Comparison of ENCODE assay signal across 18 mouse cellular contexts in genomic region chr11:95027850-95028470, GRCm38 (mm10). TPM values are rescaled to one million over a fixed set of nuclear protein-coding genes. Genes with fewer than 3 reads are reported as not detected.
DNase-seq lines count a peak whose midpoint lies in the region; ATAC-seq and TF ChIP-seq lines count a peak whose summit lies in the region.
"Had no signal": no experiment of that assay in that cellular context is flagged by ENCODE, and none has a peak within 500 bp of the region (broad histone marks: within the 10 kb centered on the region; RNA-seq: fewer than 3 reads in every experiment).

No protein-coding gene starts in this region.

- H3K9me3 ChIP-seq in midbrain, embryonic 13.5 days, result no peaks in the 10 kb centered on the region
- no peaks in the 10 kb centered on the region for H3K9me3 ChIP-seq in midbrain, embryonic 15.5 days
- no peaks in the 10 kb centered on the region for H3K9me3 ChIP-seq in forebrain, postnatal 0 days (ENCODE audit: low read length)
- no peaks in the 10 kb centered on the region for H3K9me3 ChIP-seq in neural tube, embryonic 14.5 days (ENCODE audit: control insufficient read depth, low read length)

- peaks cover 21% of the 10 kb centered on the region for H3K4me1 ChIP-seq in midbrain, embryonic 13.5 days (replicated peaks)
- H3K4me1 ChIP-seq in midbrain, embryonic 15.5 days, result no peaks in the 10 kb centered on the region; the same call in 1 of the 2 replicates
- H3K4me1 ChIP-seq in forebrain, postnatal 0 days (ENCODE audit: insufficient read depth), result no peaks in the 10 kb centered on the region
- no peaks in the 10 kb centered on the region for H3K4me1 ChIP-seq in neural tube, embryonic 14.5 days (ENCODE audit: control insufficient read depth, insufficient read depth, low read length)

- 41% methylated on average over 13 of the region's 13 CpGs for WGBS in midbrain, embryonic 13.5 days
- WGBS in midbrain, embryonic 15.5 days, result 35% methylated on average over 13 of the region's 13 CpGs
- WGBS in forebrain, postnatal 0 days, result 37% methylated on average over 13 of the region's 13 CpGs
- 17% methylated on average over 13 of the region's 13 CpGs for WGBS in neural tube, embryonic 14.5 days

- intact Hi-C loops in left cerebral cortex, postnatal 10 days (cut with DNase I), result no loop called here

- ATAC-seq in cerebellum, adult (ENCODE audit: insufficient number of reproducible peaks, low FRiP score, low TSS enrichment), result no peak
- ATAC-seq in midbrain, embryonic 13.5 days, result no peak
- ATAC-seq in midbrain, embryonic 15.5 days (replicated peaks), result no peak
- ATAC-seq in forebrain, postnatal 0 days, result peak; percentile 12; the same call in 1 of the 2 replicates
- no peak for ATAC-seq in neural tube, embryonic 14.5 days (ENCODE audit: low read depth)
- ATAC-seq: liver, postnatal 0 days had no signal

- H3K4me3 ChIP-seq in midbrain, embryonic 13.5 days (replicated peaks), result no peak overlapping the region
- H3K4me3 ChIP-seq in midbrain, embryonic 15.5 days, result no peak overlapping the region
- H3K4me3 ChIP-seq in forebrain, postnatal 0 days (ENCODE audit: low read depth, low read length), result no peak overlapping the region
- H3K4me3 ChIP-seq in neural tube, embryonic 14.5 days (ENCODE audit: low read depth, low read length), result no peak overlapping the region

- peak overlapping the region; percentile 30 for H3K27ac ChIP-seq in midbrain, embryonic 13.5 days
- no peak overlapping the region for H3K27ac ChIP-seq in midbrain, embryonic 15.5 days
- H3K27ac ChIP-seq in forebrain, postnatal 0 days (ENCODE audit: low read depth, low read length), result no peak overlapping the region
- H3K27ac ChIP-seq in neural tube, embryonic 14.5 days (ENCODE audit: low read depth, low read length), result no peak overlapping the region

- DNase-seq in cerebellum, postnatal 10 days, result peak; percentile 65 to 71
- DNase-seq in forebrain, postnatal 0 days, result no peak
- DNase-seq in left cerebral cortex, postnatal 10 days (ENCODE audit: extremely low spot score in 1 of 2, low spot score in 2 of 2), result no peak
- no peak for DNase-seq in lung, adult 18-20 months
- DNase-seq: adrenal gland, postnatal 10 days; gastrocnemius, postnatal 14 days; heart, postnatal 14 days; kidney, adult 11 months; kidney, postnatal 14 days; liver, postnatal 0 days; lung, postnatal 4 days; right cerebral cortex, postnatal 14 days; thymus, postnatal 4 days had no signal

- peaks cover 34% of the 10 kb centered on the region for H3K36me3 ChIP-seq in midbrain, embryonic 13.5 days
- peaks cover 25% of the 10 kb centered on the region for H3K36me3 ChIP-seq in midbrain, embryonic 15.5 days (replicated peaks)
- H3K36me3 ChIP-seq in forebrain, postnatal 0 days (ENCODE audit: insufficient read depth), result peaks cover 30% of the 10 kb centered on the region
- H3K36me3 ChIP-seq in neural tube, embryonic 14.5 days (ENCODE audit: control insufficient read depth, insufficient read depth, low read length), result peaks cover 25% of the 10 kb centered on the region

- no peak overlapping the region for H3K4me2 ChIP-seq in midbrain, embryonic 13.5 days (replicated peaks)
- H3K4me2 ChIP-seq in midbrain, embryonic 15.5 days, result no peak overlapping the region
- no peak overlapping the region for H3K4me2 ChIP-seq in forebrain, postnatal 0 days (ENCODE audit: low read depth)
- H3K4me2 ChIP-seq in neural tube, embryonic 14.5 days (ENCODE audit: low read depth, low read length), result no peak overlapping the region

- H3K9ac ChIP-seq in midbrain, embryonic 13.5 days (replicated peaks), result no peak overlapping the region; the same call in 1 of the 2 replicates
- H3K9ac ChIP-seq in midbrain, embryonic 15.5 days, result no peak overlapping the region
- no peak overlapping the region for H3K9ac ChIP-seq in forebrain, postnatal 0 days
- 0 out of 2 replicates have a peak overlapping the region, but pooled peaks have one; percentile 21 for H3K9ac ChIP-seq in neural tube, embryonic 14.5 days (replicated peaks; ENCODE audit: low read depth, low read length)
- H3K9ac ChIP-seq: liver, postnatal 0 days had no signal

- TF ChIP-seq CTCF in forebrain, postnatal 0 days (IDR thresholded peaks at IDR 0.05; ENCODE audit: low read depth), result no peak

- no peaks in the 10 kb centered on the region for H3K27me3 ChIP-seq in midbrain, embryonic 13.5 days
- H3K27me3 ChIP-seq in midbrain, embryonic 15.5 days (replicated peaks), result no peaks in the 10 kb centered on the region
- no peaks in the 10 kb centered on the region for H3K27me3 ChIP-seq in forebrain, postnatal 0 days (ENCODE audit: insufficient read depth, low read length)
- H3K27me3 ChIP-seq in neural tube, embryonic 14.5 days (ENCODE audit: control insufficient read depth, insufficient read depth, low read length), result no peaks in the 10 kb centered on the region

RNA-seq across cellular contexts. Expression of gene Pdk2, which starts 13.2 kb away (rescaled TPM):
- 21.4 and 24.7 TPM in 2 replicates for polyA plus RNA-seq in midbrain, embryonic 13.5 days (2015; fragmentation: Nextera tagmentation; extraction: Ambion mirVana)
- 27.4 and 28.2 TPM in 2 replicates for polyA plus RNA-seq in midbrain, embryonic 15.5 days (2015; fragmentation: Nextera tagmentation; extraction: Ambion mirVana)
- 6.9 and 10.2 TPM in 2 replicates for total RNA-seq in forebrain, postnatal 0 days (2014; rRNA removed)
- 31.9 and 38.1 TPM in 2 replicates for polyA plus RNA-seq in forebrain, postnatal 0 days (2015; fragmentation: Nextera tagmentation; extraction: Ambion mirVana)
- polyA plus RNA-seq in neural tube, embryonic 14.5 days (2014; fragmentation: Nextera tagmentation; extraction: Ambion mirVana), result 21.8 and 23.1 TPM in 2 replicates
- 10 to 100 TPM; 43.8 to 50.6 TPM for total RNA-seq in left cerebral cortex, postnatal 10 days (2021)
- total RNA-seq: CH12.LX had no signal

RNA-seq across cellular contexts. Expression of gene Samd14, which starts 18.3 kb away (rescaled TPM):
- polyA plus RNA-seq in midbrain, embryonic 13.5 days (2015; fragmentation: Nextera tagmentation; extraction: Ambion mirVana), result 123 and 141 TPM in 2 replicates
- polyA plus RNA-seq in midbrain, embryonic 15.5 days (2015; fragmentation: Nextera tagmentation; extraction: Ambion mirVana), result 171 and 177 TPM in 2 replicates
- total RNA-seq in forebrain, postnatal 0 days (2014; rRNA removed), result 145 and 150 TPM in 2 replicates
- polyA plus RNA-seq in forebrain, postnatal 0 days (2015; fragmentation: Nextera tagmentation; extraction: Ambion mirVana), result 113 and 130 TPM in 2 replicates
- polyA plus RNA-seq in neural tube, embryonic 14.5 days (2014; fragmentation: Nextera tagmentation; extraction: Ambion mirVana), result 131 and 144 TPM in 2 replicates
- 10 to 100 TPM; 98.6 to 99.6 TPM for total RNA-seq in left cerebral cortex, postnatal 10 days (2021)

RNA-seq across cellular contexts. Expression of gene Ppp1r9b, which starts 37.1 kb away (rescaled TPM):
- 17.4 and 17.8 TPM in 2 replicates for polyA plus RNA-seq in midbrain, embryonic 13.5 days (2015; fragmentation: Nextera tagmentation; extraction: Ambion mirVana)
- polyA plus RNA-seq in midbrain, embryonic 15.5 days (2015; fragmentation: Nextera tagmentation; extraction: Ambion mirVana), result 20.5 and 22.2 TPM in 2 replicates
- total RNA-seq in forebrain, postnatal 0 days (2014; rRNA removed), result 184 and 202 TPM in 2 replicates
- 22.3 and 24.9 TPM in 2 replicates for polyA plus RNA-seq in forebrain, postnatal 0 days (2015; fragmentation: Nextera tagmentation; extraction: Ambion mirVana)
- polyA plus RNA-seq in neural tube, embryonic 14.5 days (2014; fragmentation: Nextera tagmentation; extraction: Ambion mirVana), result 27.7 and 29.8 TPM in 2 replicates
- total RNA-seq in left cerebral cortex, postnatal 10 days (2021), result 100 to 1,000 TPM; 388 to 414 TPM

RNA-seq across cellular contexts. Expression of gene Itga3, which starts 48.6 kb away (rescaled TPM):
- polyA plus RNA-seq in midbrain, embryonic 13.5 days (2015; fragmentation: Nextera tagmentation; extraction: Ambion mirVana), result 6.6 and 8.8 TPM in 2 replicates
- polyA plus RNA-seq in midbrain, embryonic 15.5 days (2015; fragmentation: Nextera tagmentation; extraction: Ambion mirVana), result 17.2 and 17.4 TPM in 2 replicates
- 12.3 and 23.5 TPM in 2 replicates for total RNA-seq in forebrain, postnatal 0 days (2014; rRNA removed)
- polyA plus RNA-seq in forebrain, postnatal 0 days (2015; fragmentation: Nextera tagmentation; extraction: Ambion mirVana), result 5.2 and 7.4 TPM in 2 replicates
- polyA plus RNA-seq in neural tube, embryonic 14.5 days (2014; fragmentation: Nextera tagmentation; extraction: Ambion mirVana), result 13.8 and 13.9 TPM in 2 replicates
- 10 to 100 TPM; 13.6 to 16.2 TPM for total RNA-seq in left cerebral cortex, postnatal 10 days (2021)

RNA-seq across cellular contexts. Expression of gene Sgca, which starts 51.8 kb away (rescaled TPM):
- polyA plus RNA-seq in midbrain, embryonic 13.5 days (2015; fragmentation: Nextera tagmentation; extraction: Ambion mirVana), result 0.17 TPM in 1 of 2 replicates, not detected in the other
- not detected in 2 replicates for polyA plus RNA-seq in midbrain, embryonic 15.5 days (2015; fragmentation: Nextera tagmentation; extraction: Ambion mirVana)
- total RNA-seq in forebrain, postnatal 0 days (2014; rRNA removed), result 0.15 TPM in 1 of 2 replicates, not detected in the other
- 0.09 and 0.13 TPM in 2 replicates for polyA plus RNA-seq in forebrain, postnatal 0 days (2015; fragmentation: Nextera tagmentation; extraction: Ambion mirVana)
- not detected in 2 replicates for polyA plus RNA-seq in neural tube, embryonic 14.5 days (2014; fragmentation: Nextera tagmentation; extraction: Ambion mirVana)
- under 1 TPM in 1 of 2 experiments, not detected in 1; 0.41 TPM for total RNA-seq in left cerebral cortex, postnatal 10 days (2021)

Comparison
In these comparisons a context has a peak if more than half of its experiments do, and no peak if none do; other contexts are left out.
1. DNase-seq: peak in cerebellum, postnatal 10 days (2 of 2); none in forebrain, postnatal 0 days (single experiment), left cerebral cortex, postnatal 10 days (0 of 2) and lung, adult 18-20 months (0 of 2).